Mouse (Mus musculus) limb, embryonic 15.5 days (tissue): ENCODE data around the gene Gm20820. TPM values are rescaled to one million over a fixed set of nuclear protein-coding genes. Genes with fewer than 3 reads are reported as not detected.
"Not testable (repeated sequence)": the region's sequence is repeated elsewhere in the genome, so short reads cannot be mapped to it uniquely, and the experiment has no call there.

Experiments used
- ATAC-seq: fragments of 200-750 bp; cut with Nextera tagmentation; 2 replicates; pipeline ENCODE4 v1.8.0; 2017; ENCODE audit warnings: low read depth, moderate TSS enrichment; ENCODE audit not compliant: insufficient number of reproducible peaks, low FRiP score, low TSS enrichment
- H3K27ac ChIP-seq: fragments of 300-500 bp; sonication (generic); 2 replicates; pipeline ENCODE4 v1.5.1; 2015; ENCODE audit warnings: moderate library complexity, mild to moderate bottlenecking, inconsistent platforms
- H3K27me3 ChIP-seq: fragments of 300-500 bp; sonication (generic); 2 replicates; pipeline ENCODE4 v1.6.1; 2015; ENCODE audit warnings: inconsistent platforms
- H3K36me3 ChIP-seq: fragments of 300-500 bp; sonication (generic); 2 replicates; pipeline ENCODE4 v1.6.1; 2015; ENCODE audit warnings: inconsistent platforms
- H3K4me1 ChIP-seq: fragments of 300-500 bp; sonication (generic); 2 replicates; pipeline ENCODE4 v1.6.1; 2015; ENCODE audit warnings: inconsistent platforms
- H3K4me2 ChIP-seq: fragments of 300-500 bp; sonication (generic); 2 replicates; pipeline ENCODE4 v1.6.1; 2015; ENCODE audit warnings: mild to moderate bottlenecking, inconsistent platforms
- H3K4me3 ChIP-seq: fragments of 300-500 bp; sonication (generic); 2 replicates; pipeline ENCODE4 v1.5.1; 2015; ENCODE audit warnings: mild to moderate bottlenecking, inconsistent platforms
- H3K9ac ChIP-seq: fragments of 300-500 bp; sonication (generic); 2 replicates; pipeline ENCODE4 v1.6.1; 2015; ENCODE audit warnings: inconsistent platforms
- H3K9me3 ChIP-seq: fragments of 300-500 bp; sonication (generic); 2 replicates; pipeline ENCODE4 v1.6.1; 2016; ENCODE audit warnings: inconsistent platforms
- WGBS: fragments of 180-500 bp; shearing (Covaris S2); methylation state at CpG from one replicate; pipeline ENCODE4 v1.1.7; 2015; 5-methylcytosine and 5-hydroxymethylcytosine counted together
- polyA plus RNA-seq: library from polyadenylated mRNA; unstranded; fragments of >200 nt; fragmentation: Nextera tagmentation; extraction: Ambion mirVana; gene quantifications from 2 replicates; pipeline ENCODE4 v1.2.1, GENCODE M21; 2015

Gm20820 gene
- not detected in 2 replicates for polyA plus RNA-seq

- H3K4me3 ChIP-seq, H3K9ac ChIP-seq, H3K9me3 ChIP-seq, H3K4me2 ChIP-seq, H3K27ac ChIP-seq, H3K4me1 ChIP-seq, ATAC-seq, H3K27me3 ChIP-seq, H3K36me3 ChIP-seq: not testable (repeated sequence)
- no CpG with 5 or more reads among the region's 6 CpGs for WGBS
Measured at GRCm38 (mm10) chrY:86061472-86061871, at the start of gene Gm20820. Gene Gm20820, plus strand, starts transcription at chrY:86061772.
